Mouse (Mus musculus) forebrain, embryonic 12.5 days (tissue): ENCODE measurements around the gene Gm14226. TPM values are rescaled to one million over a fixed set of nuclear protein-coding genes. Genes with fewer than 3 reads are reported as not detected.

ENCODE experiments used
- ATAC-seq: fragments of 200-750 bp; cut with Nextera tagmentation; 2 replicates; pipeline ENCODE4 v1.8.0; 2017; ENCODE audit warnings: moderate TSS enrichment; ENCODE audit not compliant: low FRiP score
- H3K27ac ChIP-seq: fragments of 300-500 bp; sonication (generic); 2 replicates; pipeline ENCODE4 v1.5.1; 2016; ENCODE audit warnings: mild to moderate bottlenecking
- H3K27me3 ChIP-seq: fragments of 300-500 bp; sonication (generic); 2 replicates; pipeline ENCODE4 v1.6.1; 2016; ENCODE audit warnings: mild to moderate bottlenecking
- H3K36me3 ChIP-seq: fragments of 300-500 bp; sonication (generic); replicated peaks from 2 replicates; pipeline ENCODE4 v1.6.1; 2016; ENCODE audit warnings: mild to moderate bottlenecking
- H3K4me1 ChIP-seq: fragments of 300-500 bp; sonication (generic); 2 replicates; pipeline ENCODE4 v1.6.1; 2016
- H3K4me2 ChIP-seq: fragments of 300-500 bp; sonication (generic); 2 replicates; pipeline ENCODE4 v1.6.1; 2016; ENCODE audit warnings: mild to moderate bottlenecking, moderate library complexity
- H3K4me3 ChIP-seq: fragments of 300-500 bp; sonication (generic); replicated peaks from 2 replicates; pipeline ENCODE4 v1.5.1; 2016; ENCODE audit warnings: mild to moderate bottlenecking
- H3K9ac ChIP-seq: fragments of 300-500 bp; sonication (generic); 2 replicates; pipeline ENCODE4 v1.6.1; 2016; ENCODE audit warnings: mild to moderate bottlenecking
- H3K9me3 ChIP-seq: fragments of 300-500 bp; sonication (generic); 2 replicates; pipeline ENCODE4 v1.6.1; 2016
- WGBS: fragments of 180-500 bp; shearing (Covaris S2); methylation state at CpG from one replicate; pipeline ENCODE4 v1.1.7; 2016; 5-methylcytosine and 5-hydroxymethylcytosine counted together
- polyA plus RNA-seq: library from polyadenylated mRNA; unstranded; fragments of >200 nt; fragmentation: Nextera tagmentation; extraction: Ambion mirVana; gene quantifications from 2 replicates; pipeline ENCODE4 v1.2.1, GENCODE M21; 2016

Gene Gm14226
- polyA plus RNA-seq, 1 experiment from 2014 or later: 0.50 TPM

- peak overlapping the region; percentile 56 for H3K4me3 ChIP-seq
- 20% methylated on average over 12 of the region's 12 CpGs for WGBS
- H3K4me1 ChIP-seq: peaks cover 24% of the 10 kb centered on the region
- H3K36me3 ChIP-seq: no peaks in the 10 kb centered on the region
- H3K4me2 ChIP-seq: peak overlapping the region; percentile 63
- H3K27ac ChIP-seq: peak overlapping the region; percentile 76
- peak overlapping the region; percentile 62 for H3K9ac ChIP-seq
- H3K27me3 ChIP-seq: no peaks in the 10 kb centered on the region
- no peak; the same call in 1 of the 2 replicates for ATAC-seq
- no peaks in the 10 kb centered on the region for H3K9me3 ChIP-seq
Observed at GRCm38 (mm10) chr2:155074766-155075330, 56.8 kb downstream of the Gm14226 start.

- H3K4me2 ChIP-seq: no peak overlapping the region
- no peak overlapping the region for H3K27ac ChIP-seq
- H3K4me1 ChIP-seq: peaks cover 24% of the 10 kb centered on the region
- H3K9me3 ChIP-seq: no peaks in the 10 kb centered on the region
- WGBS: 88% methylated on average over 6 of the region's 6 CpGs
- no peaks in the 10 kb centered on the region for H3K27me3 ChIP-seq
- H3K4me3 ChIP-seq: no peak overlapping the region
- H3K36me3 ChIP-seq: no peaks in the 10 kb centered on the region
- no peak overlapping the region for H3K9ac ChIP-seq
- ATAC-seq: no peak
Observed at GRCm38 (mm10) chr2:155075649-155076048, 57.6 kb downstream of the Gm14226 start.

Other genes with a start within 250 kb of the Gm14226 start
- gene Gm14214, start 248.2 kb upstream of the Gm14226 start, polyA plus RNA-seq: not detected in 2 replicates
- 35.1 and 45.9 TPM in 2 replicates for gene Raly, start 227.2 kb upstream of the Gm14226 start, polyA plus RNA-seq
- 1.5 and 1.7 TPM in 2 replicates for gene a, start 226.9 kb upstream of the Gm14226 start, polyA plus RNA-seq
- gene Eif2s2, start 125.3 kb upstream of the Gm14226 start, polyA plus RNA-seq: 113 TPM in 2 replicates
- gene Ahcy, start 56.2 kb downstream of the Gm14226 start, polyA plus RNA-seq: 61.2 and 62.6 TPM in 2 replicates
- 62.8 and 69.2 TPM in 2 replicates for gene Itch, start 115.2 kb downstream of the Gm14226 start, polyA plus RNA-seq
- gene Dynlrb1, start 218.3 kb downstream of the Gm14226 start, polyA plus RNA-seq: 447 and 470 TPM in 2 replicates